Mouse (Mus musculus): ENCODE data around the gene Gm34653. TPM values are rescaled to one million over a fixed set of nuclear protein-coding genes. Genes with fewer than 3 reads are reported as not detected.

Gene Gm34653
- total and polyA plus RNA-seq, 3 experiments: not detected

DNA sequence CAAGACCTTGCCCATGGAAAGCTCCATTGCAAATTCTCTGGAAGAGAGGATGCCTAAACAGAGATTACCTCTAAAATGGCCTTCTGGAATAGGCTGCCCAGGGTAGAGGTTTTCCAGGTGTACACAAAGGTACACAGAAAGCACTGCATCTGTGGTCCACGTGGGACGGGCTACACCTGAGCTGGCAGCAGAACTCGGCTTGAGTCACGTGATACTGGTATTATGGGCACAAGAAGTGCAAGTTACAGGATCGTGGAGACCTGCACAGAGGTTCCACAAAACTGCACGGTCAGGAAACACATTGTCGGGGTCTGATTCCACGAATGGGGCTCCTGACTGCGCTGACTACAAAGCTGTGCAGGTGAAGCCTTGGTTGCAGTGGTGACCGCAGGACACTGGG lies 47.2 kb downstream of the Gm34653 start:
- TF ChIP-seq ZNF384 (IDR thresholded peaks at IDR 0.05; ENCODE audit: low read depth, low read length) (no peak), ZC3H11A (IDR thresholded peaks at IDR 0.05; ENCODE audit: low read depth, low read length) (no peak), ZKSCAN1 (IDR thresholded peaks at IDR 0.05; ENCODE audit: borderline replicate concordance, low read depth, low read length) (no peak), MAX (IDR thresholded peaks at IDR 0.05; ENCODE audit: low read length) (no peak), CHD1 (IDR thresholded peaks at IDR 0.05; ENCODE audit: low read depth, low read length) (no peak), SMC3 (IDR thresholded peaks at IDR 0.05; ENCODE audit: low read depth, low read length) (no peak), TCF12 (IDR thresholded peaks at IDR 0.05; ENCODE audit: low read depth, low read length) (no peak), MXI1 (IDR thresholded peaks at IDR 0.05; ENCODE audit: low read depth, low read length) (no peak)
- no peak overlapping the region for H3K4me2 ChIP-seq (ENCODE audit: insufficient read depth, low read depth, poor library complexity, severe bottlenecking)
- DNase-seq (ENCODE audit: extremely low read depth): no peak
- H3K27me3 ChIP-seq (replicated peaks): peaks cover 14% of the 10 kb centered on the region
- in situ Hi-C loops (cut with MboI; ENCODE audit: low pct_ligation_motif_present, low pct_unique_long_range_greater_than_20kb, low sequenced_read_pairs): no loop called here
- H3K9me3 ChIP-seq (replicated peaks; ENCODE audit: low read length): no peaks in the 10 kb centered on the region
- H3K36me3 ChIP-seq (replicated peaks in 1 of 2; ENCODE audit: control insufficient read depth in 1 of 2, insufficient read depth in 1 of 2, low read length in 1 of 2): no peaks in the 10 kb centered on the region
- peaks cover 0 to 8% of the 10 kb centered on the region in 2 experiments; a peak in 2 of 4 replicates for H3K4me1 ChIP-seq (ENCODE audit: control insufficient read depth in 1 of 2, insufficient read depth in 2 of 2)
- dilution Hi-C loops (cut with MboI; ENCODE audit: extremely low pct_ligation_motif_present, extremely low pct_unique_long_range_greater_than_20kb, low sequenced_read_pairs): no loop called here
- no peaks in the 10 kb centered on the region for H3K79me2 ChIP-seq (replicated peaks; ENCODE audit: control insufficient read depth, extremely low read depth, insufficient read depth, poor library complexity, severe bottlenecking)
- no peak overlapping the region for H3K4me3 ChIP-seq (replicated peaks in 1 of 3; ENCODE audit: low read depth in 2 of 3, low read length in 2 of 3, poor library complexity in 1 of 3)
- H3K27ac ChIP-seq (ENCODE audit: insufficient read depth, low read depth): no peak overlapping the region
- H3K9ac ChIP-seq (ENCODE audit: insufficient read depth, low read depth): no peak overlapping the region

DNA sequence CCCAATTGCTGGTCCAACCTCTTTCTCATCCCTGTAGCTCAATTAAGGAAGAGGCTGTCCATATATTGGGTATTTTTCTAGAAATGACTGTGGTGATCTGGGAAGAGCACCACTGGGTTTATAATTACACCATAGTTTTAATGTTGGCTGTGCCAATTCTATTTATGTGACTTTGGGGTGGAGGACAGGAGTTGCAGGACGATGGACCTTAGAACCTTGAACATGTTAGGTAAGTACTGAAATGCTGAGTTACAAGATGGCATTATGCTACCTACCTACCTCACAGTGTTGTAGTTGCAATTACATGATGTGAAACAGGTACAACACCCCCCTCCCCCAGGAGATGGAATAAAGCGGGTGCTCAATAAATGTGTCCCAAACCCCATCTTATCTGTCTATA lies 50.0 kb downstream of the Gm34653 start:
- Histone ChIP-seq H3K4me3 (replicated peaks in 1 of 3; ENCODE audit: low read depth in 2 of 3, low read length in 2 of 3, poor library complexity in 1 of 3) (no peak overlapping the region), H3K79me2 (replicated peaks; ENCODE audit: control insufficient read depth, extremely low read depth, insufficient read depth, poor library complexity, severe bottlenecking) (no peaks in the 10 kb centered on the region), H3K27ac (ENCODE audit: insufficient read depth, low read depth) (no peak overlapping the region), H3K27me3 (replicated peaks) (peaks cover 23% of the 10 kb centered on the region), H3K4me2 (ENCODE audit: insufficient read depth, low read depth, poor library complexity, severe bottlenecking) (no peak overlapping the region), H3K4me1 (ENCODE audit: control insufficient read depth in 1 of 2, insufficient read depth in 2 of 2) (peaks cover 0 to 8% of the 10 kb centered on the region in 2 experiments; a peak in 2 of 4 replicates), H3K9ac (ENCODE audit: insufficient read depth, low read depth) (no peak overlapping the region), H3K9me3 (replicated peaks; ENCODE audit: low read length) (no peaks in the 10 kb centered on the region), H3K36me3 (replicated peaks in 1 of 2; ENCODE audit: control insufficient read depth in 1 of 2, insufficient read depth in 1 of 2, low read length in 1 of 2) (no peaks in the 10 kb centered on the region)
- no peak for TF ChIP-seq ELF1 (IDR thresholded peaks at IDR 0.05; ENCODE audit: low read depth, low read length)
- no peak for TF ChIP-seq E2F4 (IDR thresholded peaks at IDR 0.05; ENCODE audit: insufficient replicate concordance, low read depth, low read length)
- TF ChIP-seq EP300 (IDR thresholded peaks at IDR 0.05; ENCODE audit: low read length): no peak
- TF ChIP-seq ZC3H11A (IDR thresholded peaks at IDR 0.05; ENCODE audit: low read depth, low read length): no peak
- TF ChIP-seq ZNF384 (IDR thresholded peaks at IDR 0.05; ENCODE audit: low read depth, low read length): no peak
- no peak for TF ChIP-seq NRF1 (IDR thresholded peaks at IDR 0.05; ENCODE audit: low read depth, low read length)
- TF ChIP-seq SIN3A (IDR thresholded peaks at IDR 0.05; ENCODE audit: low read length): no peak
- TF ChIP-seq JUND (conservative IDR thresholded peaks at IDR 0.05; ENCODE audit: low read depth, low read length): no peak
- no peak for TF ChIP-seq SMC3 (IDR thresholded peaks at IDR 0.05; ENCODE audit: low read depth, low read length)
- no peak for TF ChIP-seq ZKSCAN1 (IDR thresholded peaks at IDR 0.05; ENCODE audit: borderline replicate concordance, low read depth, low read length)
- no peak for TF ChIP-seq TCF12 (IDR thresholded peaks at IDR 0.05; ENCODE audit: low read depth, low read length)
- TF ChIP-seq MAZ (IDR thresholded peaks at IDR 0.05; ENCODE audit: low read depth, low read length): no peak
- no peak for TF ChIP-seq MEF2A (IDR thresholded peaks at IDR 0.05; ENCODE audit: borderline replicate concordance, low read depth, low read length)
- TF ChIP-seq CTCF (conservative IDR thresholded peaks at IDR 0.05 in 1 of 2, IDR thresholded peaks at IDR 0.05 in 1 of 2; ENCODE audit: low read depth in 2 of 2, low read length in 2 of 2): no peak
- no peak for TF ChIP-seq TBP (conservative IDR thresholded peaks at IDR 0.05; ENCODE audit: low read depth, low read length)
- no peak for TF ChIP-seq RCOR1 (conservative IDR thresholded peaks at IDR 0.05; ENCODE audit: low read depth, low read length)
- no peak for TF ChIP-seq MYC (IDR thresholded peaks at IDR 0.05; ENCODE audit: low read depth, low read length)
- no peak for TF ChIP-seq GABPA (IDR thresholded peaks at IDR 0.05; ENCODE audit: insufficient replicate concordance, low read depth, low read length)
- no peak for TF ChIP-seq UBTF (IDR thresholded peaks at IDR 0.05; ENCODE audit: low read depth, low read length)
- dilution Hi-C loops (cut with MboI; ENCODE audit: extremely low pct_ligation_motif_present, extremely low pct_unique_long_range_greater_than_20kb, low sequenced_read_pairs) (no loop called here), in situ Hi-C loops (cut with MboI; ENCODE audit: low pct_ligation_motif_present, low pct_unique_long_range_greater_than_20kb, low sequenced_read_pairs) (no loop called here)
- DNase-seq (ENCODE audit: extremely low read depth): no peak
